Mouse (Mus musculus) colon, adult 2 months (tissue): Measurements from ENCODE around the gene Lor. TPM values are rescaled to one million over a fixed set of nuclear protein-coding genes. Genes with fewer than 3 reads are reported as not detected.

ENCODE experiments used
- polyA plus RNA-seq: library from polyadenylated mRNA; depleted of rRNA; stranded (reverse); fragments of >200 nt; gene quantifications from 2 replicates; pipeline ENCODE4 v1.2.3, GENCODE M21; 2012; rRNA removed

Gene Lor
- polyA plus RNA-seq = 0.29 and 0.52 TPM in 2 replicates

GRCm38 (mm10) chr3:92083042-92083441 lies at the start of gene Lor:
Gene Lor, minus strand, starts transcription at chr3:92083142.

GRCm38 (mm10) chr3:92123847-92124246 lies 40.9 kb upstream of the Lor start, which contains the start of gene Prr9:
Gene Prr9, minus strand, starts transcription at chr3:92123947.

Other genes with a start within 250 kb of the Lor start
- not detected in 2 replicates for gene Pglyrp3, start 68.6 kb downstream of the Lor start, polyA plus RNA-seq
- not detected in 2 replicates for gene Prr9, start 40.8 kb upstream of the Lor start, polyA plus RNA-seq
- not detected in 2 replicates for gene Lelp1, start 59.6 kb upstream of the Lor start, polyA plus RNA-seq
- gene Sprr2a1, start 132.7 kb upstream of the Lor start, polyA plus RNA-seq = 32.7 and 59.6 TPM in 2 replicates
- gene Sprr2a2, start 132.8 kb upstream of the Lor start, polyA plus RNA-seq = 23,758 and 55,060 TPM in 2 replicates
- 643 and 812 TPM in 2 replicates for gene Sprr2a3, start 202.3 kb upstream of the Lor start, polyA plus RNA-seq
- gene Sprr2b, start 233.5 kb upstream of the Lor start, polyA plus RNA-seq = not detected in 2 replicates